Mouse (Mus musculus) urinary bladder, postnatal 10 days (tissue): ENCODE measurements around the gene Gm11096.

Experiments used
- DNase-seq: peaks from one replicate; pipeline ENCODE4 v3.0.0; 2022; ENCODE audit warnings: low spot score

Gene Gm11096

DNA sequence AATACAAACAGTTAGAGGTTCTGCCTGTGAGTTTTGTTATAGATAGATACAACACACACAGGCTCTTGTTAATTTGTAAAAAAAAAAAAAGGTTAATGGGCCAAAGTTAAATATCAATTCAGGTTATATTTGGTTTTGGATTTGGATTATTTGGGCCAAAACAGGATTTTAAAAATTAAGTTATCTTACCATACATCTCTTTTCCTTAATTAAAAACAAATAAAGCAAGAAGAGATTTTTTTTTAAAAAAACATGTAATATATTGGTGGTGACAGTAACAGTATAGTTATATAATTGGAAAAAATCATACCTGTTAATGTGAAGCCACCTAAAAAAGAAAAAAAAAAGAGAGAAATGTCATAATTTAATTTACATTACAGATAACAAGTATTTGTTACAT is at the start of gene Gm11096:
TSS of gene Gm11096 (plus strand) at position 301 of the 400 bp plus-strand sequence.
- no peak for DNase-seq

DNA sequence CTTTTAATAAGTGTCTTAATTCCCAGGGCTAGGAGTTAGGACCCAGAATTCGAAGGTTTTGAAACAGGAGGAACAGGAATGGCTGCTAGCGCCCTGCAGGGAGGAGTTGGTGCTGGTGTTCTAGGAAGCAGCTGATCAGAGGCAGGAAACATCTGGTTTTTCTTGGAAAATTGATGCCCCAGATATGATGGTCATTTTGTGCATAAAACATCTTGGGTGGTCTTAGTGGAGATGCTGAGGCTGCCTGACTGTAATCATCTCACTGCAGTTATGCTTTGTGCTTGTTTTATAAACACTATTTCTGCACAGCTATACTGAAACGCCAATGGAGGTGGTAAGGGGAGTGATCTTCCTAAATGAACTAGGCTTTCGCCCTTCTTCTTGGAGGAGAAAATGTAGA is 48.5 kb upstream of the Gm11096 start:
- no peak for DNase-seq

DNA sequence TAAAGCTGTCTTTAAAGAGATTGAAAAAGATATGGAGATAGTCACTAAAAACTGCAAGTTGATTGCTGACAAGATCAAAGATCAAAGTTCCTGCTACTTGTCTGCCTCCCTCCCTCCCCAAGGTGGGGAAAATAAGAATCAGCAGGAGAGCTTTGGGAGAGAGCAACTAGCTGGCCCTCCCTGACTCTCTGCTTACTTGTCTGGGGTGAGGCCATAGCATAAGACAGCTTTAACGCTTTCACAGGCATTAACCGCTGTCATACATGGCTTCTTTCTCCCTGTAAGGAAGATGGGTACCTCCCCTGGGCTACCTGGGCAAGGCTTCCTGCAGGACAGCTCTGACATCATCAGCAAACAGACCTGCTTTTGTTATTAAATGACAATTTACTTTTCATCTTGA is 47.4 kb upstream of the Gm11096 start:
- no peak for DNase-seq

DNA sequence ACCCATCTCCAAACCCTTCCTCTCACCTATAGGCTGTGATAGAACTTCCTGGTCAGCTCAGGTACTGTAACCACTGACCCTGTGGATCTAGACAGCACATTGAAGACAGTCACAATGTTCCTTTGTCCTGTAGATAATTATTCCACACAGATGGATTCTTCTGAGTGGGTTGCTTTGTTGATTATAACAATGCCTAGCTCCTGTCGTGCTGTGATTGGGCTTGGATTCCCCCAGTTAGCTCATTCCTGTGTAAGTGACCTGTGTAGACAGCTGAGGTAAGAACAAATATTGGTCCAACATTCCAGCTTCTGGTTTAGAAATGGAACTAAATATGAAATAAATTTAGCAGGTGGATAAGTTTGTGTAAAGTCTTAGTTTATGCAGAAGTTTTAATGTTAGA is 44.1 kb upstream of the Gm11096 start:
- no peak for DNase-seq

DNA sequence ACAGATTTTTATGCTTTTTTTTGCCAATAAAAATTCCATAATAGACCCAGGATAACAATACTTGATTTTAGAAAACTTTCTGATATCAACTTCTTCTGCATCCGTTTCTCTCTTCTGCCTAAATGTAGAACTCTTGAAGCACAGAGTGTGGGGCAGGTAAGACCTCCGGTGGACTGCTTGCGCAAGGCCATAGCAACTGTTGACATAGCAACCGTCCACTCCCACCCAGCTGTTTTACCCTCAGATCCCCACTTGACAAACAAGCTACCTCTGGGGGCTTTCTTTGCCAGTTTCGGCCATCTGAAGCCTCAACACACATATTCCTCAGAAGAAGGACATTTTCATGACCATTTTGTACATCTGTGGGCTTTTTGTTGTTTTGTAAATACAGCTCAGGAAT is 41.2 kb upstream of the Gm11096 start:
- no peak for DNase-seq

DNA sequence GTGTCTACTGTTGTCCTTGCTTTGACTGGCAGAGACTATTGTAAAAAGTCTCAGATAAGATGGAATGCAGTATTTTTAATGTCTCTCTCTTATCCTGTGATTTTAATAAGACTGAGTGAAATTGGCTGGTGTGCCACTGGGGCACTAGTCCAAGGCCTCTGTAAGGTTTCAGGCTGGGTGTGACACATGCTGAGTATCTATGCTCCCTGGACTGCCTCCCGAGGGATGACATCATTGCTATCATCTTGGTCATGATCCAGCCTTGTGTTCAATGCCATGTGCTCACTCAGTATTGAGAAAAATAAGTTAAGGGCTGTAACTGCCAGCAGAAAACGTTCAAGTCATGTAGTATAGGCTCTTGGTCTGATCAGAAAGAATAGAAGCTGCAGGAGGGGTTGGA is 38.9 kb upstream of the Gm11096 start:
- no peak for DNase-seq

DNA sequence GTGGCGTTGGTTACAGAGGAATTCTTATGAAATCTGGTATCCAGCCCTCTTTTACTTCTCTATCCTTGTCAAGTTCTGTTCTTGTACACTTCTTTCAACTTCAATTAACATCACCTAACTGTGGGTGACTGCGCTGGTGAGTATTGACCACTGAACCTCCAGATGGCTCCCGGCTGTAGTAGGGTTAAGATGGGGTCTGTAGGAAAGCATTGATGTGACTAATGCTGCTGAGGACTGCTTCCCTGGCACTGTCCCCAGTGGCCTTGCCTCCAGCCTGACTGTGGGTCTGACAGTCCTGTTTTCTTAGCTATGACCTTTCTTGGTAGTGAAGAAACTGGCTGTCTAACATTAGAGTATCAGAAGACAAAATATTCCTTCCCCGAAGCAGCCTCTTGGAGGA is 38.4 kb upstream of the Gm11096 start:
- no peak for DNase-seq

DNA sequence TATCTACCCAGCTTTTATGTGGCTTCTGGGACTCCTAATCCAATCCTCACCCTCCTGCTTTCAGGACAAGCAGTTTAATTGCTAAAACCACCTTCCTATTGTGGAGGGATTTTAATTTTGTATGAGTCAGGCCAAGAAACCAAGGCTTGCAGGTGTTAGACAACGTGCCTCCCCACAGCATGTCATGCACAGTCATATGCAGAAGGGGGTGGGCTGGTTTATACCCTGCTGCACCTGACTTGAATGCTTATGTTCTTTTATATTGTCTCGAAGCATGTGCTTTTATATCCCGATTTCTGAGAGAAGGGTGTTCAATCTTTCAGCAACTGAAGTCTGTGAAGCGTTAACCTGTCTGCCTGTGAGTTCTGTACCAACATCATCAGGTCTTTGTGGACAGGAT is 37.3 kb upstream of the Gm11096 start:
- no peak for DNase-seq

DNA sequence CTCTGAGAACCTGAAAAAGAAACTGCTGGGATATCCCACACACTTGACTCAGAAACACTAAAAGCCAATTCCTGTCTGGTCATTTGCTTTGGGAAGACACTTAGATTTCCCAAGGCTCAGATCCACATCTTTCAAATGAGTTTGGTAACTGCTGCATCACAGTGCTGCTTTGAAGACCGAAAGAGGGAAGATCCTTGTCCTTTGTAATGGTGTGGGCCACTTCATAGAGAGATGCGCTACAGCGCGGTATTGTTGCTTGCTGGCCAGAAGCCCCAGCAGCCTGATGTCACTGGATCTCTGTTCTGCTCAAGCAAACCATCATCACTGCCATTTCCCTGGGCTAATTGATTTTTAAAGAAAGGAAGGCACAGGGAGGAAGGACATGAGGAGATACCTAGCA is 28.8 kb upstream of the Gm11096 start:
- DNase-seq: no peak

DNA sequence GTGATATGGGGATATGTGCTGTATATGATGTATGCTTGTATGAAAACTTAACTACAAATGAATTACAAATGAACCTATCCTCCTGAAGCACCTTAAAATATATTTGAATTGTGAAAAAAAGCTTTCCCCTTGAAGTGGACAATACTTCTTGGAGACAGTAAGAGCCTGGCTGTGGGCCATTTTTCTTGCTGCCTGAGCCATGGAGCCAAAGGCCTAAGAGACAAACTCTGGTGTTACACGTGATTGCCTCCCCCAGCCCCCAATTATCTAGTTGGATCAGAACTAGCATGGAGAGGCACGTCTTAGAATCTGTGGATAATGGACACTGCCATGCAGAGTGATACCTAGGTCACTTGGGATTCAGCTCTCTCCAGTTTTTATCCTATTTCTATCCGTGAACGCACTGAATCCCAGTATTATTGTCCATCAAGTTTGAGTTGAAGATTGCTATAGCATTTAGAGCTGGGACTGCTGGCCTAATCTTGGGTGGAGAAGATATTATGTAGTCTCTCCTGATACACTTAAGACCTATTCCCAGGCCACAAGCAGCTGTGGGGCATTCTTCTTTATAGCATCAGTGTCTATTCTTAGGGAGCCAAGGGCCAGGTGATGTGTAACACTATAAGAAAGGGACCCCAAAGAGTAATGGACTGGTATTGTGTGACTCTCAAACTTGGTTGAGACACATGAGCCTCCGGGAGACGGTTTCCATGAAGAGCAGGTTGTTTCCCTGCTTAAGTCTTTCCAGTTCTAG is 25.0 kb upstream of the Gm11096 start:
- no peak for DNase-seq

DNA sequence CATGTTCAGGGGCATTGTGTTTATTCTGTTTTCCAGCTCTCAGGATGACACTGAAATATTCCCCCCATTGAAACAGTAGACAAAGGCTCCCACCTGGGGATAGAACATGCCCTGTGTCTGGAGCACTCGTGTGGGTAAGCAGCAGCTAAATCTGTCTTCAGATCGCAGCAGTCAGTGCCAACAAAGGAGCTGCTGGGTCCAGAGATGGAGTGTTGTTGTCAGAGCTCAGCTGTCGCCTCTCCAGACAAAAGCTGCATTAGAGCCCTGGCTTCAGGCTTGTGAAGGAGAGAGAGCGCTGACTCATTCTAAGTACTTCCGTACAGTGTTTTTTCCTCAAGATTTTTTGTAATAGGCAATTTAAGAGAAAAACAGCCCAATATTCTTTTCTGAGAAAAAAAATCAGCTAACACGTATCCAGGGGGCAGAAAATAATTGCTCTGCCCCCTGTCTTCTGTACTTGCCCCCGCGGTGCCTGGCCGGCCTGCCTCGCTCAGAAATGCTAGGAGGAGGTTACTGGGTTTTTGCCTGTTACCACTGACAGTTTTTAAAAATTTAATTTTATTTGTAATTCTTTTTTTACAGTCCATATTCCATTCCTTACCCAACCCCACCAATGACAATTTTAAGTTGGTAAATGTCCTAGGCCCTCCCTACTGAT is 21.6 kb upstream of the Gm11096 start:
- DNase-seq: no peak

DNA sequence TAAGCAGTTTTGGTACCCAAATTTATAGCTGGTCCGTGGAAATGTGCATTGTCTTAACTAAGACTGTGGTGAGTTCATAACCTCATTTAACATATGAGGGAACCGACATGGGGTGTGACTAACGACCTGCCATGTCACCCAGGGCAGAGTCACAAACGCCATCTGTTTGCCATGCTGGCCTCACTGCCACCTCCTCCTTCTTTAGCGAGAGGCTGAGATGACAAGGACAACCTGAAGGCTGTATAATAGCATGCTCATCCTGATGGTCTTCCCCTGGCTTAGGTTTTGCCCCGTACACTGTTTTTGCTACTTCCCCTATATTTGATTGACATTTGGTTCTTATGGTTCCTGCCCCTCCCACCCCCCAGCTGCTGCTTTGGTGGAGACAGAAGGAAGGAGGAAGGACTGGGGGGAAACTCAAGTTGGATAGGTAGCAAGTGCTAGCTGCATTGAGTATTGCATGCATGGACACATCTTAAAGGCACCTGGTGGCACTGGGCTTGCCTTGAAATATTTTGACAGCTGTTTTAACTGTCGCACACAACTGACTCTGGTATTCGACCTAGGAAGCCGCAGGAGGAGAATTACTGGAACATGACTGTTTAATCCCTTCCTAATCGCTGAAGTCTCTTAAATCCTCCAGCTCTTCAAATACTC is 17.2 kb upstream of the Gm11096 start:
- DNase-seq: no peak

DNA sequence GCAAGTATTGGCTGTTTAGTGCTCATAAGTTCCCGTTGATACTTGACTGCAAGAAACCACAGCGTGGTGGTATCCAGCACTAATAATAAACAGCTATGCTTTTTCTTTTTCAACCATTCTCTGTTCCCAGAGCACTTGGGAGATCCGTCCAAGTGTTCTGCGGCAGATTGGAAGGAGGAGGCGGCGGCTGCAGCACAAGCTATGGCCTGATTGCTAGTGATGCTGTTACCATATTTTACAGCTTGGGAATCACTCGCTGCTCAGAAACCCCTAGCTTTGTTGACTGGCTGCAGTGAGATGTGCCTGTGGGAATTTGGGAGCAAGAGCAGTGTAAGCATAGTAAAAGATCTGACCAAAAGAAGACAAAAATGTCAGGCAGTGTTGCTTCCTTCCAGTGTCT is 14.3 kb upstream of the Gm11096 start:
- DNase-seq: no peak

DNA sequence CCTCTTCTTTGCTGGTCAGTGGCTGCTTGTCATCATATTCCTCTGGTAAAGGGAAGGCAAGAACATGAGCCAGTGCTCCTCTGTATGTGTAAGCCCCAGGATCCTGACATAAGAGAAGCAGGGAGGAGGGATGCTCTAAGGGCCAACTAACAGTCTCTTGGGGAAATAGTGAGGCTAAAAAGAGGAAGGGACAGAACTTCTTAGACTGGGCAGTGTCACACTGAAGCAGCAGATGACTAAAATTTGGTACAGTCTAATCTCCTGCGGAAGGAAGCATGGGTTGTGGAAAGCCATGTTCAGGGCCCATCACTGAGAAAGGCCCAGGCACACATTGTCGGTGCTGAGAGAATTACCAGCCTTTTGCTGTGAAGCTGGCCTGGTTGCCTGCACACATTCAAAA is 8.8 kb upstream of the Gm11096 start:
- DNase-seq: no peak

DNA sequence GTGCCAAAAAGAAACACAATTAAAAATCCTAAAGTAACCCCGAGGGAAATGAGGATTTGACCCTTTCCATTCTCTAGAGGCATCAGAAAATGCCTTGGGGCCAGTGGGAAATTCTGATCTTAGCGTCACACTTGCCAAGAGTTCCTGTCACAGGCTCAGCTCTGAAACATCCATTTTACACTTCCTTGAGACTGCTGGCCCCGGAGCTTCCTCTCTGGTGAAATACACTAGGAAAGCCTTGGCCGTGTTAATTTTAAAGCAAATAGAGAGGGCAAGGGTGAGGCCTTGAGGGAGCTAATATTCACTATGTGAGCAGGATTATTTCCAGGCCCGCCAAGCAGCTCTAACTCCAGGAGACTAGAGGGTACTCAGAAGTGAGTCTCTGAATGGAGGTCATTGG is 8.4 kb upstream of the Gm11096 start:
- no peak for DNase-seq

DNA sequence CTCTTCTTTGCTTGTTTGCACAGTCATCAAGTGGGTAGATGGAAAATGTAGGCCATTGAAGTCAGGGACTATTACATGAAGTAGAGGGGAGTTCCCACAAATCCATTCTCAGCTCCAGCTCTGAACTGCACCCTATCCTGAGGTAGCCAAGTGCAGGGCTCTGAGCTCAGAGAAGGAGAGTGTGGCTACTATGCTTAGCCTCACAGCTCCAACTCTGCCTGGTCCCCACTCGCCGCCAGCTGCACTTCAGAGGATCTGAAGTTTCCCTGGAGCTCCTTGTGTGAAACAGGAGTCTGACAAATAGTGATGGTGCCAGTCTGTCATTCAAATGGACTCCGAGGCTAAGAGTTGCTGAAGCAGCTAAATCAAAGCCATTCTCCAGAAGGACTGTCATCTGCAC is 13.7 kb downstream of the Gm11096 start:
- DNase-seq: no peak

DNA sequence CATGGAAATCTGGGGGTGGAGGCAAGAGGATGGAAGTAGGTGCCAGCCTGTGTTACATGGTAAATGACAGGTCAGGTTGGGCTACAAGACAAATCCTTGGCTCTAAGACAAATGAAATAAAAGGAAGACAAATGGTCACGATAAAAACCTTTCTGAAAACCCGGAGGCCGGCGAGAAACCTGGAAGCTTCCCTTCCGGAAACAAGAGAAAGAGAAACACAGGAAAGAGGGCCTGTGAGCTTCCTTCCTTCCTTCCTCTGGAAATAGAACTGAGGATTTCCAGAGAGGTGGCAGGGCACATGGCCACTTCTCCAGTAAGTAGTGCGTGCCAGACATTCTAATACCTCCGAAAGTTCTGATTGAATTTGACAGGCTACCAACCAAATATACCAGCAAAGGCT is 14.4 kb downstream of the Gm11096 start:
- no peak for DNase-seq

DNA sequence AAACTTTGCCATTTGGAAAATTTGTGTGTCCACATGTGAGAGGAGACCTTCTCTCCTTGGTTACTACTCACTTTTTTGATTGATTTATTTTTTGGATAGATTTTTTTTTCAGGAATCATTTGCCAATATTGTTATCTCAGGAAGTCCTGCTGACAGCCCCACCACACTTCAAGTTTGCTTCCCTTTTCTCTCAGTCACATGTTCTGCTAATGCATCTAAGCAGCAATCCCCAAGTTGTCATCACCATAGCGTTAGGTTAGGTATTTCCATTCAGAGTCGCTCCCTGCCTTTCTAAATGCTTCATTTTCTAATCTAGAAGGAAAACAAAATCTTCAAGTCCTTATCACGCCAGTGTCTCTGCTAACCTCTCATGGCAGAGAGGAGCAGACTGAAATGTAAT is 17.8 kb downstream of the Gm11096 start:
- DNase-seq: no peak

DNA sequence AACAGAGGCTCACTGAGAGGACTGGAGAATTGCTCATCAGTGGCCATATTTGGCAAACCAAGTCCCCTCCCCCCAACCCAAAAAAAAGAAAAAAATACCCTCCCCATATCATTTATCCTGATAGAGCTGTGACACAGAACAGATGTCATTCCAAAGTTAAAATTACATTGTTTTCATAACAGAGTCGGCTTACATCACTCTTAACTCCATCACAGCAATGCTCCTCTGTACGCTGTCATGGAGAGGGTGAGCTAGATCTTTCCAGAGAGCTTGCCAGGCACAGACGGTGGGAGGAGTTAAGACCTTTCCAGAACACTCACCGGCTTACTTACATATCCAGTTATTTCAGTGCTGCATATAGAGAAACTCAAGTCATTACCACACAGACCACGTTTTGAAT is 27.4 kb downstream of the Gm11096 start:
- DNase-seq: no peak

DNA sequence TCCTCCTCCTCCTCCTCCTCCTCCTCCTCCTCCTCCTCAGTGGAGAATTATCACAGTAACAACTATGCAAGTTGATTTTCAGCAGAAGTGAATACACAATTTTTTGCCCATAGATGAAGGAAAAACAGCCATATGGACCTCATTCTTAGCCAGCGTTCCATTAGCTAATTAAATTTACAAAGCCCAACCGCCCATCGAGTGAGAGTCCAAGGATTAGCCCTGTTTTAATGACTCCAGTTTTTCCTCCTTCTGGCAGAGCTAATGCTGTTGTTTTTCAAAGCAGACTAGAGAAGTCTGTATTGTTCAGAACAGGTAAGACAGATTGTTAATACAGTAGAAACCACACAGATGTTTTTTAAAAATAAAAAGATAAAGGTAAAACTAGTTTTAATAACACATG is 31.8 kb downstream of the Gm11096 start:
- DNase-seq: no peak

DNA sequence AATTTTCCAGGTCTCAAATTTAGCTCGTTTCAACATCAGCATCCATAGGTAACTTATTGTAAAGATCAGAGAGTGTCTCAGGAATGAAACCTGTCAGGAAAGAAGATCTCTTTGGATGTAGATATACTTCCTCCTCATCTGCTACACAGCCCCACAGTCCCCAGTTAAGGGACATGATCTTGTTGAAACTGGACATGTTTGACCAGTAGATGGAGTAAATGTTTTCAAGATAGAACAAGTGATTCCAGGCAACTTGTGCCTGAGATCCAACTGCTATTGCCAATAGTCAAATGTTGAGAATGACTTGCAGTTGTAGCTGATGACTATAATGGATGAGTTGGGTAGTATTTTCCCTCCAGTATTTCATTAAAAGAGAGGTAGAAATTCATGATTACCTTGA is 35.9 kb downstream of the Gm11096 start:
- no peak for DNase-seq

DNA sequence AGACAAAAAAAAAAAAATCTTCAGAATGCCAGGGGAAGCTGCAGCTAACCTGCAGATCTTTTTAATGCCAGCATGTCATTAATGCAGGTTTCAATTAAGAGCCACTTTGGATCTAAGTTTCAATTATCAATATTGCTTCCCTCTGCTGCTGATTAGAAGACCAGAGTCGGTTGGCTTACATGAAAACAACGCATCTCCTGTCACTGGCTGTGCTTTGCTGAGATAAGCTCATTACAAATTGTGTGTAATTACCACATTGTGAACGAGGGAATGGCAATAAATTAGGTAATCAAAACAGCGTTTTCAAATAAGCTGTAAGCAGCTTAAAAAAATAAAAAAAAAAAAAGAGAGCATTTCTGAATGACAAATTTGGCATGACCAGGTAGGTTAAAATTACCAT is 38.2 kb downstream of the Gm11096 start:
- DNase-seq: no peak

DNA sequence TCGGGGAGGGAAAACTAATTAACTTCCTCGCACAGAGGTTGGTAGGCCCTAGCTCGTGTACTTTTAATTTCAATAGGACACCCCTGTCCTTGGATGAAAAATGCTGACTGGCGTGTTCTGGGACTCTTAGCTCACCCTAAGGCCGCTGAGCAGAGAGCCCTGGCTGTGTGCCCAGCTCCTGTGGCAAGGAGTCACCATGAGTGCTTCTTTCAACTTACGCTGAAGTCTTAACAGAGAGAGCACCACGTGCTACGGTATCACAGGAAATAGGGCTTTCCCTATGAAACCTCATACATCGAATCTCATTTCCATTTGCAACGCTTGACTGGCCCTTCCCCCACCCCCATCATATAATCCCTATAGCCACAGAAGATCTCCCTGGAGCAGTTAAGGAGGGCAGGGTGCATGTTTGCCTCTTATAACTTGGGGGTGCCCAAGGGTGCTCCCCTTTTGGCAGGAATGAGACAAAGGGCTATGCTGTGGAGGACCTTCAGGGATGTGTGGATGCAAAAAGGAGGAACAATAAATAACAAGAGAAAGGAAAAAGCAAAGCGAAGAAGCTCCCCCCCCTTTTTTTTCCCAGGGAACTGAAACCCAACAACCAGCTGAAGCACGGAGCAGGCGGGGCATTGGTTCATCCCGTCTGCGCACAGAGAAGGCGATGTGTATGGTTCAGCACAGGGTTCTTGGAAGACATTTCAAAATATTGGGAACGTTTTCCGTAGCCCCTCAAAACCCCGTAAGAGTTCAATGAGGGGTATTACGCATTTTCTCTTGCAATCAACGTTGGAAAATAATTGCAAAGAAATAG is 39.0 kb downstream of the Gm11096 start:
- no peak for DNase-seq
